Mouse (Mus musculus) T-helper 1 cell (primary cell): ENCODE results near the gene Nfe2l1.
"Not testable (repeated sequence)": the region's sequence is repeated elsewhere in the genome, so short reads cannot be mapped to it uniquely, and the experiment has no call there.

Experiments
- in situ Hi-C: fragments of 300-600 bp; cut with MboI, MseI; formaldehyde crosslinking; loops from one replicate; pipeline ENCODE4 v1.15.1; 2025; ENCODE audit warnings: high pct_unique_total_duplicates

The Nfe2l1 gene

GRCm38 (mm10) chr11:96829813-96830538 is at the start of gene Nfe2l1:
Gene Nfe2l1 (minus strand): TSS chr11:96829968.
- in situ Hi-C loops: loop anchor here (10.0 kb wide), 1 partner anchor 725 kb away; no protein-coding TSS in a partner anchor

GRCm38 (mm10) chr11:96879359-96879758 is 49.6 kb upstream of the Nfe2l1 start:
- in situ Hi-C loops: no loop called here

GRCm38 (mm10) chr11:96878715-96879114 is 48.9 kb upstream of the Nfe2l1 start:
- in situ Hi-C loops: no loop called here

GRCm38 (mm10) chr11:96877071-96877470 is 47.3 kb upstream of the Nfe2l1 start:
- in situ Hi-C loops: no loop called here

GRCm38 (mm10) chr11:96876300-96877040 is 46.7 kb upstream of the Nfe2l1 start:
- in situ Hi-C loops: no loop called here

GRCm38 (mm10) chr11:96875745-96876144 is 46.0 kb upstream of the Nfe2l1 start:
- in situ Hi-C loops: no loop called here

GRCm38 (mm10) chr11:96875270-96875669 is 45.5 kb upstream of the Nfe2l1 start:
- in situ Hi-C loops: no loop called here

- in situ Hi-C loops: loop anchor here (5.0 kb wide), 1 partner anchor 89 kb away; no protein-coding TSS in a partner anchor
These were observed 43.9 kb upstream of the Nfe2l1 start for GRCm38 (mm10) chr11:96873601-96874140.

GRCm38 (mm10) chr11:96872441-96873379 is 42.9 kb upstream of the Nfe2l1 start:
- in situ Hi-C loops: loop anchor here (5.0 kb wide), 1 partner anchor 90 kb away; no protein-coding TSS in a partner anchor

- in situ Hi-C loops: no loop called here
These were observed 37.4 kb upstream of the Nfe2l1 start for GRCm38 (mm10) chr11:96867149-96867548.

GRCm38 (mm10) chr11:96863206-96863995 is 33.6 kb upstream of the Nfe2l1 start:
- in situ Hi-C loops: loop anchor here (5.0 kb wide), 3 partner anchors 49 to 576 kb away; partner anchors contain the start of gene Hoxb7

- in situ Hi-C loops: loop anchor here (5.0 kb wide), 3 partner anchors 50 to 575 kb away; partner anchors contain the start of gene Hoxb7
These were observed 32.8 kb upstream of the Nfe2l1 start for GRCm38 (mm10) chr11:96862534-96862933.

GRCm38 (mm10) chr11:96861878-96862289 is 32.1 kb upstream of the Nfe2l1 start:
- in situ Hi-C loops: loop anchor here (5.0 kb wide), 3 partner anchors 50 to 575 kb away; partner anchors contain the start of gene Hoxb7

- in situ Hi-C loops: loop anchor here (5.0 kb wide), 3 partner anchors 51 to 574 kb away; partner anchors contain the start of gene Hoxb7
These were observed 31.7 kb upstream of the Nfe2l1 start for GRCm38 (mm10) chr11:96861446-96861845.

- in situ Hi-C loops: loop anchor here (5.0 kb wide), 3 partner anchors 52 to 573 kb away; partner anchors contain the start of gene Hoxb7
These were observed 30.8 kb upstream of the Nfe2l1 start for GRCm38 (mm10) chr11:96860564-96860963.

GRCm38 (mm10) chr11:96859635-96860034 is 29.9 kb upstream of the Nfe2l1 start:
- in situ Hi-C loops: loop anchor here (5.0 kb wide), 3 partner anchors 53 to 572 kb away; partner anchors contain the start of gene Hoxb7

GRCm38 (mm10) chr11:96857446-96857845 is 27.7 kb upstream of the Nfe2l1 start:
- in situ Hi-C loops: no loop called here

- in situ Hi-C loops: no loop called here
These were observed 20.1 kb upstream of the Nfe2l1 start, which contains the start of gene Copz2 for GRCm38 (mm10) chr11:96849681-96850467. Gene Copz2 (plus strand): TSS chr11:96849870.

GRCm38 (mm10) chr11:96849145-96849544 is 19.4 kb upstream of the Nfe2l1 start:
- in situ Hi-C loops: not testable (repeated sequence)
